ENCODE assay signal across 13 mouse cellular contexts in genomic region chr4:118326476-118326875, GRCm38 (mm10). TPM values are rescaled to one million over a fixed set of nuclear protein-coding genes. Genes with fewer than 3 reads are reported as not detected.
DNase-seq lines count a peak whose midpoint lies in the region; ATAC-seq lines count a peak whose summit lies in the region.
"Had no signal": no experiment of that assay in that cellular context is flagged by ENCODE, and none has a peak within 500 bp of the region (broad histone marks: within the 10 kb centered on the region; RNA-seq: fewer than 3 reads in every experiment).

No protein-coding gene starts in this region.

- H3K4me1 ChIP-seq in megakaryocyte, embryonic 14.5 days: peaks cover 8% of the 10 kb centered on the region
- no peaks in the 10 kb centered on the region for H3K4me1 ChIP-seq in kidney, embryonic 14.5 days (ENCODE audit: control insufficient read depth, insufficient read depth, low read length)
- peaks cover 13% of the 10 kb centered on the region for H3K4me1 ChIP-seq in limb, embryonic 13.5 days
- H3K4me1 ChIP-seq: heart, embryonic 15.5 days; midbrain, embryonic 15.5 days had no signal

- ATAC-seq in megakaryocyte, adult 5-6 weeks (ENCODE audit: poor library complexity, severe bottlenecking): no peak
- ATAC-seq in kidney, embryonic 14.5 days (ENCODE audit: low FRiP score, low TSS enrichment): peak; percentile 81
- peak; percentile 87 for ATAC-seq in limb, embryonic 13.5 days (ENCODE audit: low FRiP score, low read depth)
- ATAC-seq: hindbrain, postnatal 0 days; midbrain, embryonic 15.5 days had no signal

- H3K4me3 ChIP-seq in megakaryocyte, embryonic 14.5 days (replicated peaks): peak overlapping the region; percentile 38
- no peak overlapping the region for H3K4me3 ChIP-seq in kidney, embryonic 14.5 days (ENCODE audit: low read length)
- H3K4me3 ChIP-seq in limb, embryonic 13.5 days: no peak overlapping the region
- H3K4me3 ChIP-seq: erythroblast, embryonic 14.5 days; heart, embryonic 15.5 days; midbrain, embryonic 15.5 days had no signal

- no peak overlapping the region; the same call in 1 of the 2 replicates for H3K27ac ChIP-seq in kidney, embryonic 14.5 days (ENCODE audit: low read depth, low read length)
- H3K27ac ChIP-seq in limb, embryonic 13.5 days: peak overlapping the region; percentile 49; the same call in 1 of the 2 replicates
- H3K27ac ChIP-seq: heart, embryonic 15.5 days; hindbrain, postnatal 0 days; midbrain, embryonic 15.5 days had no signal

- H3K36me3 ChIP-seq in megakaryocyte, embryonic 14.5 days (replicated peaks; ENCODE audit: low read length): no peaks in the 10 kb centered on the region
- H3K36me3 ChIP-seq in kidney, embryonic 14.5 days (ENCODE audit: control insufficient read depth, insufficient read depth, low read length): no peaks in the 10 kb centered on the region
- no peaks in the 10 kb centered on the region for H3K36me3 ChIP-seq in limb, embryonic 13.5 days
- H3K36me3 ChIP-seq: heart, embryonic 15.5 days; midbrain, embryonic 15.5 days had no signal

- intact Hi-C loops in left cerebral cortex, postnatal 14 days (cut with DNase I): no loop called here

- peaks cover 16% of the 10 kb centered on the region for H3K27me3 ChIP-seq in megakaryocyte, embryonic 14.5 days (replicated peaks)
- no peaks in the 10 kb centered on the region for H3K27me3 ChIP-seq in kidney, embryonic 14.5 days (ENCODE audit: control insufficient read depth, insufficient read depth, low read length)
- H3K27me3 ChIP-seq in limb, embryonic 13.5 days: no peaks in the 10 kb centered on the region
- H3K27me3 ChIP-seq: heart, embryonic 15.5 days; midbrain, embryonic 15.5 days had no signal

- WGBS in kidney, embryonic 14.5 days: 24% methylated on average over 7 of the region's 7 CpGs
- WGBS in limb, embryonic 13.5 days: 11% methylated on average over 7 of the region's 7 CpGs

- H3K9ac ChIP-seq in kidney, embryonic 14.5 days (ENCODE audit: low read depth, low read length): no peak overlapping the region
- no peak overlapping the region for H3K9ac ChIP-seq in limb, embryonic 13.5 days
- H3K9ac ChIP-seq: heart, embryonic 15.5 days; midbrain, embryonic 15.5 days had no signal

- DNase-seq in forelimb bud, embryonic 11.5 days (ENCODE audit: low read depth, low spot score): peak; percentile 71
- no peak for DNase-seq in heart, postnatal 4 days
- DNase-seq in lung, adult 18-20 months: no peak
- no peak for DNase-seq in left cerebral cortex, postnatal 14 days (ENCODE audit: low spot score in 2 of 2)
- DNase-seq: cerebellum, postnatal 25 days had no signal

- peaks cover 10% of the 10 kb centered on the region for H3K9me3 ChIP-seq in megakaryocyte, embryonic 14.5 days
- no peaks in the 10 kb centered on the region for H3K9me3 ChIP-seq in kidney, embryonic 14.5 days (ENCODE audit: control insufficient read depth, low read length)
- no peaks in the 10 kb centered on the region for H3K9me3 ChIP-seq in limb, embryonic 13.5 days
- H3K9me3 ChIP-seq: heart, embryonic 15.5 days; midbrain, embryonic 15.5 days had no signal

- no peak overlapping the region for H3K4me2 ChIP-seq in kidney, embryonic 14.5 days (replicated peaks; ENCODE audit: low read depth, low read length)
- H3K4me2 ChIP-seq in limb, embryonic 13.5 days (replicated peaks): no peak overlapping the region; the same call in 1 of the 2 replicates
- H3K4me2 ChIP-seq: heart, embryonic 15.5 days; midbrain, embryonic 15.5 days had no signal

RNA-seq across cellular contexts. Expression of gene Ptprf, which starts 35.3 kb away (rescaled TPM):
- 0.41 and 1.1 TPM in 2 replicates for polyA plus RNA-seq in megakaryocyte, embryonic 14.5 days (2012; ENCODE audit: insufficient read depth, low replicate concordance)
- total RNA-seq in megakaryocyte, adult 5-6 weeks (2015): 1.1 TPM in 2 replicates
- 0.77 and 0.89 TPM in 2 replicates for total RNA-seq in megakaryocyte, adult 5-6 weeks (2017)
- 53.3 and 68.1 TPM in 2 replicates for polyA plus RNA-seq in kidney, embryonic 14.5 days (2014; fragmentation: Nextera tagmentation; extraction: Ambion mirVana)
- polyA plus RNA-seq in limb, embryonic 13.5 days (2015; fragmentation: Nextera tagmentation; extraction: Ambion mirVana): 51.1 and 58.1 TPM in 2 replicates
- total RNA-seq in heart, postnatal 4 days (2021): 10 to 100 TPM; 39.4 to 40.7 TPM
- total RNA-seq in left cerebral cortex, postnatal 14 days (2021): 100 to 1,000 TPM; 168 to 174 TPM

Comparison
In these comparisons a context has a peak if more than half of its experiments do, and no peak if none do; other contexts are left out.
1. RNA of gene Ptprf, which starts 35.3 kb away (total RNA-seq): 168 to 174 TPM in left cerebral cortex, postnatal 14 days and 39.4 to 40.7 TPM in heart, postnatal 4 days; 0.77 to 1.1 TPM in megakaryocyte, adult 5-6 weeks; every median in the first group is over 10 times any median in the second.